Mouse (Mus musculus): Measurements from ENCODE around the gene Slc12a9. TPM values are rescaled to one million over a fixed set of nuclear protein-coding genes. Genes with fewer than 3 reads are reported as not detected.

Slc12a9 gene
- polyA plus RNA-seq, 1 experiment from 2014 or later = 27.5 TPM

GRCm38 (mm10) chr5:137358382-137358781, 25.0 kb upstream of the Slc12a9 start:
- POLR2A ChIA-PET = interaction anchor here (0.6 to 1.5 kb wide), 3 partner anchors 9 to 152 kb away, joined by 3 to 4 read pairs (median 4); no protein-coding TSS in a partner anchor

GRCm38 (mm10) chr5:137354091-137354490, 20.7 kb upstream of the Slc12a9 start:
- H3K27me3 ChIP-seq = no peaks in the 10 kb centered on the region
- POLR2A ChIA-PET = interaction anchor here (1.1 to 1.6 kb wide), 3 partner anchors 16 to 31 kb away, joined by 3 to 5 read pairs (median 3); no protein-coding TSS in a partner anchor
- no peak for ATAC-seq
- TF ChIP-seq CTCF (IDR thresholded peaks at IDR 0.05) = no peak
- no peak for DNase-seq (ENCODE audit: low read depth, low spot score)
- CTCF ChIA-PET = interaction anchor here (1.4 to 2.7 kb wide), 2 partner anchors 10 to 18 kb away, joined by 3 to 6 read pairs; no protein-coding TSS in a partner anchor
- in situ Hi-C loops (cut with MboI; ENCODE audit: low pct_unique_long_range_greater_than_20kb) = no loop called here

More at GRCm38 (mm10) chr5:137358382-137358781, 25.0 kb upstream of the Slc12a9 start:
- H3K27me3 ChIP-seq = no peaks in the 10 kb centered on the region
- DNase-seq (ENCODE audit: low read depth, low spot score) = no peak
- no peak for ATAC-seq
- CTCF ChIA-PET = interaction anchor here (2.7 to 3.0 kb wide), 2 partner anchors 17 to 24 kb away, joined by 7 to 9 read pairs; no protein-coding TSS in a partner anchor
- in situ Hi-C loops (cut with MboI; ENCODE audit: low pct_unique_long_range_greater_than_20kb) = no loop called here
- no peak for TF ChIP-seq CTCF (IDR thresholded peaks at IDR 0.05)

- TF ChIP-seq CTCF (IDR thresholded peaks at IDR 0.05) = no peak
- ChIA-PET POLR2A (interaction anchor here (0.7 to 1.0 kb wide), 2 partner anchors 17 to 26 kb away, joined by 3 to 5 read pairs; no protein-coding TSS in a partner anchor), CTCF (no interaction called here)
- ATAC-seq (no peak), DNase-seq (ENCODE audit: low read depth, low spot score) (no peak)
- in situ Hi-C loops (cut with MboI; ENCODE audit: low pct_unique_long_range_greater_than_20kb) = no loop called here
- H3K27me3 ChIP-seq = no peaks in the 10 kb centered on the region
These were observed 18.9 kb upstream of the Slc12a9 start for GRCm38 (mm10) chr5:137352011-137352975.

- ChIA-PET CTCF (no interaction called here), POLR2A (interaction anchor here (0.6 to 1.7 kb wide), 5 partner anchors 17 to 65 kb away, joined by 3 to 6 read pairs (median 4); partner anchors contain the start of gene Slc12a9)
- no peak for TF ChIP-seq CTCF (IDR thresholded peaks at IDR 0.05)
- DNase-seq (ENCODE audit: low read depth, low spot score) (no peak), ATAC-seq (no peak)
- H3K27me3 ChIP-seq = no peaks in the 10 kb centered on the region
- in situ Hi-C loops (cut with MboI; ENCODE audit: low pct_unique_long_range_greater_than_20kb) = no loop called here
These were observed 18.0 kb upstream of the Slc12a9 start for GRCm38 (mm10) chr5:137351394-137351793.

- in situ Hi-C loops (cut with MboI; ENCODE audit: low pct_unique_long_range_greater_than_20kb) = no loop called here
- POLR2A ChIA-PET = interaction anchor here (0.6 to 1.8 kb wide), 6 partner anchors 13 to 65 kb away, joined by 3 to 6 read pairs (median 4); partner anchors contain the start of gene Slc12a9
- no peak for DNase-seq (ENCODE audit: low read depth, low spot score)
These were observed 17.6 kb upstream of the Slc12a9 start for GRCm38 (mm10) chr5:137351058-137351380.

GRCm38 (mm10) chr5:137350205-137351057, 17.0 kb upstream of the Slc12a9 start:
- ChIA-PET POLR2A (interaction anchor here (0.6 to 1.8 kb wide), 5 partner anchors 13 to 66 kb away, joined by 3 to 5 read pairs (median 4); partner anchors contain the start of gene Slc12a9), CTCF (interaction anchor here (1.2 kb wide), 1 partner anchor 9 kb away, joined by 3 read pairs; no protein-coding TSS in a partner anchor)
- in situ Hi-C loops (cut with MboI; ENCODE audit: low pct_unique_long_range_greater_than_20kb) = no loop called here
- no peaks in the 10 kb centered on the region for H3K27me3 ChIP-seq
- TF ChIP-seq CTCF (IDR thresholded peaks at IDR 0.05) = no peak
- DNase-seq (ENCODE audit: low read depth, low spot score) (no peak), ATAC-seq (peak; percentile 8)

More at GRCm38 (mm10) chr5:137351058-137351380, 17.6 kb upstream of the Slc12a9 start:
- CTCF ChIA-PET = no interaction called here
- H3K27me3 ChIP-seq = no peaks in the 10 kb centered on the region
- no peak for TF ChIP-seq CTCF (IDR thresholded peaks at IDR 0.05)
- ATAC-seq = no peak

- no peaks in the 10 kb centered on the region for H3K27me3 ChIP-seq
- POLR2A ChIA-PET = interaction anchor here (1.7 to 1.8 kb wide), 2 partner anchors 15 to 25 kb away, joined by 4 to 5 read pairs; partner anchors contain the start of gene Slc12a9
- no peak for TF ChIP-seq CTCF (IDR thresholded peaks at IDR 0.05)
- in situ Hi-C loops (cut with MboI; ENCODE audit: low pct_unique_long_range_greater_than_20kb) = no loop called here
- DNase-seq (ENCODE audit: low read depth, low spot score) (peak; percentile 73), ATAC-seq (peak; percentile 89)
- CTCF ChIA-PET = interaction anchor here (0.6 to 1.2 kb wide), 2 partner anchors 10 to 16 kb away, joined by 3 read pairs; partner anchors contain the start of gene Slc12a9
These were observed 16.2 kb upstream of the Slc12a9 start, which contains the start of gene Ephb4 for GRCm38 (mm10) chr5:137349384-137350204. Gene Ephb4, plus strand, starts transcription at chr5:137350109.

GRCm38 (mm10) chr5:137348482-137349383, 15.3 kb upstream of the Slc12a9 start:
- in situ Hi-C loops (cut with MboI; ENCODE audit: low pct_unique_long_range_greater_than_20kb) = no loop called here
- no peak for DNase-seq (ENCODE audit: low read depth, low spot score)
- POLR2A ChIA-PET = no interaction called here
- no peak for ATAC-seq
- TF ChIP-seq CTCF (IDR thresholded peaks at IDR 0.05) = no peak
- H3K27me3 ChIP-seq = no peaks in the 10 kb centered on the region
- CTCF ChIA-PET = no interaction called here
